Mouse (Mus musculus) kidney, embryonic 16.5 days (tissue): ENCODE measurements around the gene Ppp1r9a. TPM values are rescaled to one million over a fixed set of nuclear protein-coding genes. Genes with fewer than 3 reads are reported as not detected.

ENCODE experiments used
- ATAC-seq: fragments of 200-750 bp; cut with Nextera tagmentation; 2 replicates; pipeline ENCODE4 v1.8.0; 2017; ENCODE audit warnings: moderate TSS enrichment; ENCODE audit not compliant: low FRiP score, low TSS enrichment
- H3K27ac ChIP-seq: fragments of 300-500 bp; sonication (generic); 2 replicates; pipeline ENCODE4 v1.5.1; 2014; ENCODE audit warnings: low read length
- H3K27me3 ChIP-seq: fragments of 300-500 bp; sonication (generic); 2 replicates; pipeline ENCODE4 v1.6.1; 2014; ENCODE audit warnings: low read length, control low read depth, mixed read lengths; ENCODE audit not compliant: insufficient read depth
- H3K36me3 ChIP-seq: fragments of 300-500 bp; sonication (generic); 2 replicates; pipeline ENCODE4 v1.6.1; 2014; ENCODE audit warnings: low read length, control low read depth, mixed read lengths; ENCODE audit not compliant: insufficient read depth
- H3K4me1 ChIP-seq: fragments of 300-500 bp; sonication (generic); 2 replicates; pipeline ENCODE4 v1.6.1; 2014; ENCODE audit warnings: low read length, control low read depth, mixed read lengths; ENCODE audit not compliant: insufficient read depth
- H3K4me2 ChIP-seq: fragments of 300-500 bp; sonication (generic); replicated peaks from 2 replicates; pipeline ENCODE4 v1.6.1; 2014; ENCODE audit warnings: low read depth, low read length
- H3K4me3 ChIP-seq: fragments of 300-500 bp; sonication (generic); 2 replicates; pipeline ENCODE4 v1.5.1; 2014; ENCODE audit warnings: mild to moderate bottlenecking, low read length
- H3K9ac ChIP-seq: fragments of 300-500 bp; sonication (generic); replicated peaks from 2 replicates; pipeline ENCODE4 v1.6.1; 2014; ENCODE audit warnings: low read length
- H3K9me3 ChIP-seq: fragments of 300-500 bp; sonication (generic); 2 replicates; pipeline ENCODE4 v1.6.1; 2016; ENCODE audit warnings: low read length, control low read depth
- whole genome bisulfite sequencing: fragments of 180-500 bp; shearing (Covaris S2); extraction: QIAGEN DNeasy Blood & Tissue Kit; methylation state at CpG from one replicate; pipeline ENCODE4 v1.1.7; 2014; 5-methylcytosine and 5-hydroxymethylcytosine counted together
- polyA plus RNA-seq: library from polyadenylated mRNA; unstranded; fragments of >200 nt; fragmentation: Nextera tagmentation; extraction: Ambion mirVana; gene quantifications from 2 replicates; pipeline ENCODE4 v1.2.1, GENCODE M21; 2015

Gene Ppp1r9a
- polyA plus RNA-seq, 1 experiment from 2014 or later, result 14.9 TPM

DNA sequence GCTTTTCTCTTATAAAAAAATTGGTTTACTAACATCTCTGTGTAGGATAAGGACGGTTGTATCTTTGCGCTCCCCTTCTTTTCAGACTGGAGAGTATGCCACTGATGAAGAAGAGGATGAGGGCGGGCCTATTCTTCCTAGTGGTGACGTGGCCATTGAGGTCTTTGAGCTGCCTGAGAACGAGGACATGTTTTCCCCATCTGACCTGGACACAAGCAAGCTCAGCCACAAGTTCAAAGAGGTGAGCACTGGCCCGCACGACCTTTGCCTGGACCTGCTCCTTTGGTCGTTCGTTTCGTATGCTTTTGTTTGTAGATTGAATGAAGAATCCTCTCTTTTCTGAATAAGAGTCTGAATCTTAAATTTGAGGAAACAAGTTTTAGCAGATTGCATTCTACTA, 197.6 kb downstream of the Ppp1r9a start:
- Histone ChIP-seq H3K4me3 (no peak overlapping the region), H3K36me3 (no peaks in the 10 kb centered on the region), H3K9me3 (no peaks in the 10 kb centered on the region), H3K27me3 (no peaks in the 10 kb centered on the region), H3K9ac (no peak overlapping the region), H3K4me1 (0 out of 2 replicates have a peak, but pooled peaks cover 2% of the 10 kb centered on the region), H3K4me2 (no peak overlapping the region), H3K27ac (no peak overlapping the region)
- WGBS, result 79% methylated on average over 10 of the region's 10 CpGs
- ATAC-seq, result no peak

DNA sequence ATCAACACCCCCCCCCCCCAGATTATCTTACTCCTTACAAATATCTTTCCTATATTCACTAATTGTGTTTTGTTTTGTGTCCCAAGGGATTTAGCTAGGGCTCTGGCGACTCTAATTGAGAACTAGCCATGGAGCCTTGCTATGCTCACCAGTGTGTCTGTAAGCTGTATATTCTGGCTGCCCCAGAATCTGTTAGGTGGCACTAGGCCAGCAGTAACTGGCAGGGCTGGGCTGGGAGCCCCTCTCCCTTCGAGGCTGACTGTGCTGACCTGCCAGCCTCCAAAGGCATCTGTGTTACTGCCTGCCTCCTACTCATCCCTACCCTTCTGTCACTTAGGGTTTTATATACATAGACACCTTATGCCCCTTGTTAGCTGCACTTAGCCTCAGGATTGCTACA, 200.0 kb downstream of the Ppp1r9a start:
- WGBS, result 22% methylated on average over 2 of the region's 2 CpGs
- H3K9me3 ChIP-seq, result no peaks in the 10 kb centered on the region
- no peaks in the 10 kb centered on the region for H3K36me3 ChIP-seq
- no peaks in the 10 kb centered on the region for H3K27me3 ChIP-seq
- H3K4me3 ChIP-seq, result no peak overlapping the region
- H3K4me2 ChIP-seq, result no peak overlapping the region
- H3K9ac ChIP-seq, result no peak overlapping the region
- H3K4me1 ChIP-seq, result 0 out of 2 replicates have a peak, but pooled peaks cover 2% of the 10 kb centered on the region
- ATAC-seq, result no peak
- H3K27ac ChIP-seq, result no peak overlapping the region

DNA sequence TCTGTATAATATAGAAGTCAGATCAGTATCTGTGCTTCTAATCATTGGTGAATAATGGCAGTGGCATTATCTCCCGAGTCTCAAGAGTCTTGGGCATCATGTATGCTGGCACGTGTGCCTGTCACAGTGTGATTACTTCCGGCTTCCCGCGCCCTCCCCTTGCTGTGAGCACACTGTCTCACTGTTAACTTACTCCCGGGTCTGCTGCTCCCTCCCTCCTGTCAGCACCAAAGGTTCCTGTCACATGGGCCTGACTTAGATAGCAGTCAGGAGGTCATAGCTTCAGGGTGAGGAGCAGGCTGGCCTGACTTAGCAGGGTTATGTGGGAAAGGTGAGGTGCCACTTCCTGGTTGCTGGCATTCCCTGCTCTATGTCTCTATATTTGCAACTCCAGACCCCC, 201.1 kb downstream of the Ppp1r9a start:
- H3K36me3 ChIP-seq, result no peaks in the 10 kb centered on the region
- H3K27me3 ChIP-seq, result no peaks in the 10 kb centered on the region
- no peaks in the 10 kb centered on the region for H3K9me3 ChIP-seq
- H3K4me1 ChIP-seq, result 0 out of 2 replicates have a peak, but pooled peaks cover 2% of the 10 kb centered on the region
- no peak overlapping the region for H3K4me2 ChIP-seq
- 44% methylated on average over 6 of the region's 6 CpGs for WGBS
- no peak overlapping the region for H3K4me3 ChIP-seq
- H3K9ac ChIP-seq, result no peak overlapping the region
- ATAC-seq, result no peak
- H3K27ac ChIP-seq, result no peak overlapping the region

GRCm38 (mm10) chr6:5104238-5104637, 201.5 kb downstream of the Ppp1r9a start:
- 0 out of 2 replicates have a peak, but pooled peaks cover 2% of the 10 kb centered on the region for H3K4me1 ChIP-seq
- no peak overlapping the region for H3K4me2 ChIP-seq
- WGBS, result 83% methylated on average over 7 of the region's 7 CpGs
- no peak for ATAC-seq
- no peak overlapping the region for H3K27ac ChIP-seq
- no peaks in the 10 kb centered on the region for H3K9me3 ChIP-seq
- no peak overlapping the region for H3K9ac ChIP-seq
- no peaks in the 10 kb centered on the region for H3K36me3 ChIP-seq
- no peaks in the 10 kb centered on the region for H3K27me3 ChIP-seq
- H3K4me3 ChIP-seq, result no peak overlapping the region

- no peak for ATAC-seq
- Histone ChIP-seq H3K36me3 (no peaks in the 10 kb centered on the region), H3K4me1 (peaks cover 21% of the 10 kb centered on the region), H3K27ac (no peak overlapping the region), H3K4me3 (no peak overlapping the region), H3K27me3 (no peaks in the 10 kb centered on the region), H3K9ac (no peak overlapping the region), H3K9me3 (no peaks in the 10 kb centered on the region), H3K4me2 (no peak overlapping the region)
- WGBS, result 54% methylated on average over 3 of the region's 3 CpGs
These were observed 205.8 kb downstream of the Ppp1r9a start for GRCm38 (mm10) chr6:5108494-5108893.

DNA sequence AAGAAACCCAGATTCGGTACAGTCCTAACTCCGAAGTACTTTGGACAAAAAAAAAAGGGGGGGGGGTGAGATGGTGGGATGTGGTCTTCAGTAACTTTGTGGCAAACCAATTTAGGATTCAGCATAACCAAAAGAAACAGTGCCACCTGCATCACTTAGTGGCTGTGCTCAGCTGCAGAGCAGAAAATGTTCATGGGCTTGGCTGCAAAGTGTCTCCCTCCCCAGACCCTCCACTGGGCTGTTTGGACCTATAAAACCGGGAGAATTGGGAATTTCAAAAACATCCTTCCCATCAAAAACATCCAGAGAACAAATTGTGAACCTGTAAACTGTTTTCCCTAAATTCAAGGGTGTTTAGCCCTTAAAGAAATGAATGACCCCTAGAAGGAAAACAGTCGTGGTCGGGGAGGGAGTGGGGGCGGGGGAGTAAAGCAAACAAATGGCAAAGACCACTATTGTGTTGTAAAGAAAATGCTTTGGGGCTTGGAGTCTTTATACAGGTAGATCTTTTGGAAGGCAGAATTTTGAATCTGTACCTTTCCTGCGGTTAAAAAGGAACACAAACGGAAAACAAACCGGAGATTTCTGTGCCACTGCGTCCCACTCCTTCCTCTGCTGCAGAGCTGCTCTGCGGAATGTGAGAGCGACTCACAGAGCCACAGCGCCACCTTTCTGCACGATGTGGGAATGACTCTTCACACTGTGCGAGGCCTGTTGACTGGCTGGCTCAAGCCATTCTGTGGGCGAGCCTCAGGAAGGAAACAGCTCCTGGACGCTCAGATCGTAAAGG, 207.4 kb downstream of the Ppp1r9a start:
- peak overlapping the region; percentile 33 for H3K4me3 ChIP-seq
- no peaks in the 10 kb centered on the region for H3K27me3 ChIP-seq
- H3K4me2 ChIP-seq, result peak overlapping the region; percentile 56
- no peaks in the 10 kb centered on the region for H3K36me3 ChIP-seq
- peaks cover 21% of the 10 kb centered on the region for H3K4me1 ChIP-seq
- H3K9me3 ChIP-seq, result no peaks in the 10 kb centered on the region
- WGBS, result 5% methylated on average over 18 of the region's 18 CpGs
- peak overlapping the region; percentile 42 for H3K9ac ChIP-seq
- no peak overlapping the region for H3K27ac ChIP-seq
- peak; percentile 98 for ATAC-seq

DNA sequence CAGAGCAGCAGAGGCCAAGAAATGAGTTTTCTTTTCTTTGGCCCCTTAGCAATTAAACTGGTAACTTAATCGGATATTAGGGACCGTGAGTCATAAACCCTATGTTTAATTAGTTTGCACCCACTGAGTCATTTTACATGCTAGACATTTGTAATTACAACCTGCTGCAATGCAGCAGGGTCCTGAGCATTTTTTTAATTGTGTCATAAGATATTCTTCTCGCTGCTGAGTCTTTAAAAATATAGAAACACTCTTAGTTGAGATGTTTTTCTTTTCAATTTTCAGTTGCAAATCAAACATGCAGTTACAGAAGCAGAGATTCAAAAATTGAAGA, 208.0 kb downstream of the Ppp1r9a start:
- Histone ChIP-seq H3K27ac (no peak overlapping the region), H3K27me3 (no peaks in the 10 kb centered on the region), H3K9me3 (no peaks in the 10 kb centered on the region), H3K4me2 (no peak overlapping the region), H3K4me3 (no peak overlapping the region), H3K9ac (no peak overlapping the region), H3K36me3 (no peaks in the 10 kb centered on the region; the same call in 1 of the 2 replicates), H3K4me1 (peaks cover 21% of the 10 kb centered on the region)
- ATAC-seq, result no peak
- 7% methylated on average over 3 of the region's 3 CpGs for WGBS

DNA sequence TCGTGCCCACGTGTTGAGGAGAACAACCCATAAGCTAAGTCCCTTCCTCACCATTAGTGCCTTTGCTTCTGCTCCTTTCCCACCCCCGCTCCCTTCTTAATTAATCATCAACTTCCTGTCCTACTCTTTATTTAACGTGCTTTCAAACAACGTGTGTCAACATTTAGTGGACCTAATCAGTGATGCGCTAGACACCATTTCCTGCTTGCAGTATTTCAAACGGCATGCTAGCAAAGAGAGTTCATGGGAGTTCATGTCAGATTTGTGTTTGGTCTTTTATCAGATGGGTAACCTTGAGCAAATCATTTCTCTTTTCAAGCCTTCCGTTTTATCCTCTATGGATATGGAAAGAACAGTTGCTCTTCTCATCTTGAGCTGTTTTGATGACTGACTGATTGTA, 210.4 kb downstream of the Ppp1r9a start:
- ATAC-seq, result no peak
- Histone ChIP-seq H3K4me1 (peaks cover 21% of the 10 kb centered on the region), H3K36me3 (no peaks in the 10 kb centered on the region; the same call in 1 of the 2 replicates), H3K27me3 (no peaks in the 10 kb centered on the region), H3K9ac (no peak overlapping the region), H3K4me2 (no peak overlapping the region), H3K9me3 (no peaks in the 10 kb centered on the region), H3K4me3 (no peak overlapping the region), H3K27ac (no peak overlapping the region)
- WGBS, result 9% methylated on average over 8 of the region's 8 CpGs

DNA sequence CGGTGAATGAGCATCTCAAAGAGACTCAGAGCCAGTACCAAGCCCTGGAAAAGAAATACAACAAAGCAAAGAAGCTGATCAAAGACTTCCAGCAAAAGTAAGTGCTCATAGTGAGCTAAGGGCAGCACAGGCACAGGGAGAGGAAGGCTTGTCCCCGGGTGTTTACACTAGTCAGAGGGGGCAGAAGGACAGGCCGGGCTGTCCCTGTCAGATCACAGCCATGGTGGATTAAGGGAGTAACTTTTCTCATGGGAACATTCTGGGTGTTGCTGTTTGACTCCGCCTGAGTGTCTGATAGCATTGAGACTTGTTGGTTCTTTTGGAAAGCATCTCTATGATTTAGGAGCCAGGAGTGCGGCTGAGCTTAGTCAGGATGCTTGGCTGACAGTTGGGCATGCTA, 211.0 kb downstream of the Ppp1r9a start:
- Histone ChIP-seq H3K4me2 (no peak overlapping the region), H3K4me1 (peaks cover 21% of the 10 kb centered on the region), H3K4me3 (no peak overlapping the region), H3K27ac (peak overlapping the region; percentile 13; the same call in 1 of the 2 replicates), H3K9ac (no peak overlapping the region), H3K36me3 (no peaks in the 10 kb centered on the region; the same call in 1 of the 2 replicates), H3K9me3 (no peaks in the 10 kb centered on the region), H3K27me3 (no peaks in the 10 kb centered on the region)
- no peak for ATAC-seq
- 51% methylated on average over 5 of the region's 5 CpGs for WGBS

DNA sequence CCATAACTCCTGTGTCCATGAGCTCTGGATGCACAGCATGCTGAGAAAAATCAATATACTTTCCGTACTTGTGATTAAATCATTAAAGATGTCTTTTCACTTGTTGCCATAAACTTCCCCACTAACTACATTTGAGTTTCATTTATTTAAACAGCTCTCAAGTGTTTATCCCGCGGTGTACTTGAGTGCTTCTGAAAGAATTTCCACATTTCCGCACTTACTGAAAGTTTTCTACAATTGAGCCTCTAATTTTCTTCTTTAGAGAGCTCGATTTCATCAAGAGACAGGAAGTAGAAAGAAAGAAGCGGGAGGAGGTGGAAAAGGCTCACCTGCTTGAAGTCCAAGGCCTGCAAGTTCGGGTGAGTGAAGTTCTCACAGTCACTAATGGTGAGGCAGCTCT, 212.1 kb downstream of the Ppp1r9a start:
- ATAC-seq, result no peak
- WGBS, result 92% methylated on average over 7 of the region's 7 CpGs
- no peaks in the 10 kb centered on the region for H3K9me3 ChIP-seq
- no peaks in the 10 kb centered on the region for H3K27me3 ChIP-seq
- no peak overlapping the region for H3K9ac ChIP-seq
- H3K36me3 ChIP-seq, result no peaks in the 10 kb centered on the region; the same call in 1 of the 2 replicates
- H3K4me1 ChIP-seq, result peaks cover 17% of the 10 kb centered on the region
- no peak overlapping the region for H3K4me3 ChIP-seq
- no peak overlapping the region for H3K27ac ChIP-seq
- H3K4me2 ChIP-seq, result no peak overlapping the region
